Mouse (Mus musculus) adrenal gland, adult (tissue): Measurements from ENCODE around the gene Nrf1.

ENCODE experiments used
- DNase-seq, 2 experiments: peaks; one replicate each; pipeline ENCODE4 v3.0.0; 2022 to 2023; ENCODE audit warnings: low spot score in 1 of 2; ENCODE audit not compliant: inconsistent age in 2 of 2

The Nrf1 gene

DNA sequence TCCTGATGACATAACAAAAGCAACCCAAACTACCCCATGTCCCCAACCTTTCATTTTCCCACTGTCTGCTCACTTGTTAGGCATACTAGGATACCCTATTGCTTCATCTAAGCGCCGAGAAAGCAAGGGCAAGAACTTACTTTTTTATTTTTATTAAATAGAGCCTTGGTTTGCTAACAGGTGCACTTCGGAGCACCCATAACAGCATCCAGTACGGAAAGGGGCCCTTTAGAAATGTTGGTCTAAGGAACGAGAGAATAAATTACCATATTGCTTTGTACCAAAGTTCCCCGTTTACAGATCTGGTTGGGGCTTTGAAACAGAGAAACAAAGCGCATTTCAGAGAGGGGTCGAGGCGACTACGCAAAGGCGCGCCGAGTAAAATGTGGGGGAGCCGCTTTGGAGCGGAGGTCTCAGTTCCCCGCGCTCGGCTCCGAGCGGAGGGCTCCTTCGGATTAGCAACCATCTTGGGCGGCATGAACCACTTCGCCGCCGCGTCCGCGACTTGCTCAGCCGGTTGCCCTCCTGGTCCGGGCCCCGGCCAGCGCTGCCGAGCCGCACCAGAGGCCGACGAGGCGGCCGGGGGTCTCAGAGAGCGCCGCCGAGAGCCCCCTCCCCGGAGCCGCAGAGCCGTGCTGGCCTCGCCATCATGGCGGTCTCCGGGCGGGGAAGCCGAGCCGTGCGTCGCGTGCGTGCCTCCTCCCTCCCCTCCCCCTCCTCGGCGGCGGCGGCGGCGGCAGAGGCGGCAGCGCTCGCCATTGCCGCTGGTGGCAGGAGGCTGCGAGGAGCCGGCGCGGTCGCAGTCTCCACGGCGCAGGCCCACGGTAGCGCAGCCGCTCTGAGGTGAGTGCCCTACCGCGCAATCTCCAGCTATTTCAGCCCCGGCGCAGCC lies at the start of gene Nrf1:
Gene Nrf1, plus strand, starts transcription at position 718 of the 892 bp plus-strand sequence.
- peak; percentile 94 to 97 for DNase-seq

DNA sequence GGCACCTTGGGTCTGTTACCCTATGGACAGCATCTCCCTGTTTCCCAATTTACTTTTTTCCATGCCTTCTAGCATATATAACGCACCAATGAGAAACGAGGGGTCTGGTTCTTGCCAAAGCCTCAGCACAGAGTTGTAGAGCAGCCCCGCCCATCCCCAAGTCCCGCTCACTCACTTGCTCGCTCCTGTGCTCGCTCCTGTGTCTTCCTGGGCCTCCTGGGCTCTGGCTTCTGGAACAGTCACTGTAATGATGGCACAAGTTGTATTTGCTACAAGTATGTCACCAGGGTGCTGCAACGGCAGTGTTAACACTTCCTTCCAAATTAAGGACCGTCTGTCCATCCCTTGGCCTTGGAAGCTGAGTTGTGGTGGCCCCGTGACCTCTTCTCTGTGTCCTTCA lies 49.6 kb upstream of the Nrf1 start:
- peak in 1 of 2 experiments; percentile 54 for DNase-seq

DNA sequence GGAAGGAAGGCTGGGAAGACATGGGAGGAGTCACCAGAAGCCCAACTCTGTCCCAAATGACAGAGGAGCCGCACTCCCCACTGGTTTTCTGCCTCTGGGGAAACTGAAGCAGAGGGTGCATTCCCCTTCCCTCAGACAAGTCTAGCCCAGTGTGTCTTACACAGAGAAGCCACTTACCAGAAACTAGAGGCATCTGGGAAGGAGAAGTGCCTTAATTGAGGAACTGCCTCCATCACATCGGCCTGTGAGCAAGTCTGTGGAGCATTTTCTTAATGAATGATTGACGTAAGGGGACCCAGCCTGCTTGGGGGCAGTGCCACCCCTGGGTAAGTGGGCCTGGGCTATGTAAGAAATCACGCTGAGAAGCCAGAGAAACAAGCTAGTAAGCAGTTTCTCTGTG lies 49.0 kb upstream of the Nrf1 start:
- no peak for DNase-seq

DNA sequence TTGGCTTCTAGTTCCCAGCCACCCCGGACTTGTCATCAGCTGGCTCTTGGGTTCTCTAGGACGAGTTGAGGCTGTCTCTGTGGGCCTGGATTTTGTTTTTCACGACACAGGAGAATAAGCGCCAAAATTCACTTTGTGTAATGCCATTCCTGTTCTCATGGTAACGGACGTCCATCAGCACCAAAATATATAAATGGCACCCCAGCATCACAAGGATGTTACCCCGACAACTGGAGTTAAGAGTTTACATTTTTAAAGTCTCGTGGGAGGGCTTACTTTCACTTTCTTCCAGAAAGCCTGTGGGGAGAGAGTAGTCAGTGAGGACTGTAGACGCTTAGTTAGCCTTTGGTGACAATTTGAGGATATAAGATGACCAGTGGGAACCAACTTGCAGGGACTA lies 45.2 kb upstream of the Nrf1 start:
- DNase-seq: no peak

DNA sequence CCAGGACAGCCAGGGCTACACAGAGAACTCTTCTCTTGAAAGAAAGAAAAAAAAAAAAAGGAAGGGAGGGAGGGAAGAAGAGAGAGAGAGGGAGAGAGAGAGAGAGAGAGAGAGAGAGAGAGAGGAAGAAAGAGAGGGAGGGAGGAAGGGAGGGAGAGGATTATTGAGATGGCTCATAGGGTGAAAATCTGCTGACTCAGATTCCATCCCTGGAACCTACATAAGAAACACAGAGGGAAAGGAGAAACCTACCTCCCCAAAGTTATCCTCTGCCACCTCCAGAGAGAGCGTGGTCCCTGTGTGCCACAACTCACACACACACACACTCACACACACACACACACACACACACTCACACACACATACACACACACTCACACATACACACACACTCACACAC lies 41.9 kb upstream of the Nrf1 start:
- DNase-seq: no peak

DNA sequence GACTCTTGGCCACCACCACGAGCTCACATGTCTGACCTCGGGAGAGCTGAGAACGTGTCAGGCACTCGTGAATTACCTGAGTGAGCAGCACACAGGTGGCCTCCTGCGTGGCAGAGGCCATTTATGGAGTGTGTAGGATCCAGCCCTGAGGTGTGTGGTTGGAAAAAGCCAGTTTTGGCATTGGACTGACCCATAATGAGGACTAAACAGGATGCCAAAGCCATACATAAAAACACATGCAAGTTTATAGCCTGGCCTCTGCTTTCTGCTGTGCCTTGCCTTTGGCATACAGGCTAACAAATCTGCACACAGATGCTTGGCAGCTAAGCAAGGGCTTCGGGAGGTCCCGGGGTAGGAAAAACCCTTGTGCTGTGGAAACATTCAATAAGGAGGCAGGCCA lies 38.6 kb upstream of the Nrf1 start:
- DNase-seq: no peak

DNA sequence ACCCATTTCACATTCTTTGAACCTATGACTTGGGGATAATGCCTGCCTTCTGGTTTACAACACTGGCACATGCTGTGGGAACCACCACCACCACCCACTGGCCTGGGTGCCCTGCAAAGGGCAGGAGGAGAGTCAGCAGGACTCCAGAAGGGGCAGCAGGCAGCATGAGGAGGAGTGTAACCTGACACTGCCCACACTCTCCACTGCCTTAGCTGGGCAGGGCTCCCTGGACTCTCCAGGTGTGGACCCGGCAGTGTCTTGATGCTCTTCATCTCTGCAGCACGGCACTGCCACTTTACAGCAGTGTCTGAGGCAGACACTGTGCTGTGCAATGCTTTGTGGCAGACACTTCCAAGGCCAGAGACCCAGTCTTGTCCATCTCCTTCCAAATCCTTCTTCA lies 34.3 kb upstream of the Nrf1 start:
- DNase-seq: no peak

DNA sequence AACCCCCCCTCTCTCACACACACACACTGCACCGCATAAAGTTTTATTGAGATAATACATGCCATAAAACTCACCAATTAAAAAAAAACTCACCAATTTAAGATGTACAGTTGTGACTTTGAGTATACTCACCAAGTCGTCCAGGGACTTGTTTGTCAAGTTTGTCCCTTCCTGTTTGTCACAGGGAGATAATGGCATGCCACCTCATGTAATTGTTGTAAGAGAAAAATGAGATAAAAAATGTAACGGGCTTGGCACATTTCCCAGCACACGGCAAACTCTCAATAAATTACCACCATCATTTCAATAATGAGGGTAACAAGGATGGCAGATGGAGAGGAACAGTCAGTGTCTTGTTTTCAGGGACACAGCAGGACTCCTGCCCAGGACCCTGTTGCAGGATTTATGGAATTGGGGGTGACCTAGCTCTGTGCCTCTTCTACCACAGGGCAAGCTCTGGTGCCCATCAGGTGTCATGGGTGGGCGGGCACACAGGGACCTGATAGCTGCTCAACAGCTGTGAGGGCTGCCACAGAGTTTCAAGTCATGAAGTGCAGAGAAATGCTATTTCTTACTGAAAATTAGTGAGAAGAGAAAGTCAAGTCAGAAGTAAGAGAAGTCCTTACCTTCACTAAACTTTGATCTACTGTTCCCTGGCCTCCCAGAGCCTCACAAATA lies 33.5 kb upstream of the Nrf1 start:
- no peak for DNase-seq

DNA sequence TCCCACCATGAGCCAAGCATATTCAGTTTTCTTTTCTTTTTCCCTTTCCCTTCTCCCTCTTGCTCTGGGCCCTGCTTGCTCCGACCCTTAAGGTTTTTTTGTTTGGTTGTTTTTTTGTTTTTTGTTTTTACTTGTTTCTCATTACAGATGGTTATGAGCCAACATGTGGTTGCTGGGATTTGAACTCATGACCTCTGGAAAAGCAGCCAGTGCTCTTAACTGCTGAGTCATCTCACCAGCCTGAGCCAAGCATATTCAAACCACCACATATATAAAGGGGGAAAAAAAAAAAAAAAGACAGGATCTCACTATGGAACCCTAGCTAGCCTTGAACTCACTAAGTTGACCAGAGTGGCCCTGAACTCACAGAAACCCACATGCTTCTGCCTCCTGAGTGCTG lies 26.5 kb upstream of the Nrf1 start:
- peak in 1 of 2 experiments; percentile 16 for DNase-seq

DNA sequence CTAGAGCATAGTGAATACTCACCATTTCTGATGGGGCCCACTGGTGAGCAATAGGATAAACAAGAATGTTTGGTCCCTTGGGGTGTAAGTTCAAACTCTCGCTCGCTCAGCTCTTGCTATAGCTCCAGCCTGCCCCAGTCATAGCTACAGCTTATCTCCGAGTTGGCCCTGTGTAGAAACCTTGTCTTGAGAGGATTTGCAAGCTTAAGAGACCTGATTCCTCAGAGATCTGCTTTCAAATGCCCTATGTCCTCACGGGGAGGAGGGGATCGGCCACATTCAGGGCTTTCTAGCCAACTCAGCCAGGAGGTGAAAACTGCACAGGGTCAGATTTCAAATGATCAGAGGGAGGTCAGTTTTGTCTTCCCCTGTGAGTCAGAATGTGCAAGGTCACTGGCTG lies 26.1 kb upstream of the Nrf1 start:
- peak; percentile 73 to 92 for DNase-seq

DNA sequence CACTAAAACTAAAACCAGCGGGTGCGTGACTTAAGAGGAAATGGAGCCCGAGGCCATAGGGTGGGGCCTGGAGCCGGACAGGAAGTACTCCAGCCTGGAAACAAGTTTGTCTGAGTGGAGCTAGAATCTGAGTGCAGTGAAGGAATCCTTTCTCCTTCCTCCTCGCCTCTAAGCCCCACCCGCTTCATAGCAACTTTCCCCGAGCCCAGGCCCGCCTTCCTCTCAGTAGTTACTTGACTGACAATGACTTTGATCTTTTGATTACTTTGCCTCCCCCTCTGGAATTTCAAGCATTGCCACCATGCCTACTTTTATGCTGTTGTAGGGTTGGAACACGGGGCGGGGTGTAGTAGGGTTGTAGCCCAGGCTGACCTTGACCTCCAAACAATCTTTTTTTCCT lies 21.0 kb upstream of the Nrf1 start:
- peak; percentile 49 to 78 for DNase-seq

DNA sequence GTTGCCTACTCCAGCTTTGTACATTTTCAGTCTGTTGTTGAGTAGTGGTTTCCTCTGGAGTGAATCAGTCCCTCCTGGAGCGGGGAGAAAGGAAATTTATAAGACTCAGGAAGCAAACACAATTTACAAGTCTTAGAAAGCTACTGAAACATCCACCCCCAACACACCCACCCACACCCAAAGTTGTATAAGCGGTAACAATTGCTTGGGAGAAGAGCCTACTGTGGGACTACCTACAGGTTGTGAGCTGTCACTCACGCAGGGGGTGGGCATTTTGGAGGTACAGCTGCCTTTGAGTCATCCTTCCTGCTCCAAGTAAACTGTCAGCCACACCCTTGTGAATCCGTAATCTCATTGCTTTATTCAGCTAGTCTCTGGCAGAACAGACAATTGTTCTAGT lies 19.4 kb upstream of the Nrf1 start:
- no peak for DNase-seq

DNA sequence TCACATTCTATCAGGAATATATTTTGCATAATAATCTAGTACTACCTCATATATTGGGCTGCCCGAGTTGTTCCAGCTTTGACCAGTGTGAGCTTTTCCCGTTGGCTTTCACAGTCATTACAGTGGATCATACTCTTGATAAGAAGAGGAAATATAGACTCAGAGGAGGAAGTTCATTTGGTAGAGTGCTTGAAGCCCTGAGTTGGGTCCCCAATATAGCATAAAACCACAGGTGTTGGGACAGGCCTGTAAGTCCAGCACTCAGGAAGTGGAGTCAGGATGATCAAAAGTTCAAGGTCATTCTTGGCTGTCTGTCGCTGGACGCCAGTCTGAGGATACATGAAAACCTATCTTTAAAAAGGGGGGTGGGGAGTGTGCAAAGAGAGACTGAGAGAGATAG lies 12.7 kb upstream of the Nrf1 start:
- DNase-seq: no peak

DNA sequence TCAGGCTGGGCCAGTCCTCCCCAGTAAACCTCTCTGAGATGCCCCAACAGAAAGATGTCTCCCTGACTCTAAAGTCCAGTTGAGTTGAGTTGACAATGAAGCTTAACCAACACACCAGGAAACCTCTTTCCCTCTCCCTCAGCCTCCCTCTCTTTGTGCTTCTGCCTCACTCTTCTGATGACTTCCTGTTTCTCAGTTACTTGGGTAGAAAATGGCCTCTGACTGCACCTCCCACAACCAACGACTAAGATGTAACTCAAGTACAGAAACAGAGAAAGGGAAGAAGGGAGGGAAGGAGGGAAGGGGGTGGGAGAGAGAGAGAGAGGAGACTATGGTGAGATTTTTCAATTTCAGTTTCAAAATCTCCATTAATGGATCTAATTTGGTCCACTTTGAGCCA lies 6.3 kb upstream of the Nrf1 start:
- no peak for DNase-seq

DNA sequence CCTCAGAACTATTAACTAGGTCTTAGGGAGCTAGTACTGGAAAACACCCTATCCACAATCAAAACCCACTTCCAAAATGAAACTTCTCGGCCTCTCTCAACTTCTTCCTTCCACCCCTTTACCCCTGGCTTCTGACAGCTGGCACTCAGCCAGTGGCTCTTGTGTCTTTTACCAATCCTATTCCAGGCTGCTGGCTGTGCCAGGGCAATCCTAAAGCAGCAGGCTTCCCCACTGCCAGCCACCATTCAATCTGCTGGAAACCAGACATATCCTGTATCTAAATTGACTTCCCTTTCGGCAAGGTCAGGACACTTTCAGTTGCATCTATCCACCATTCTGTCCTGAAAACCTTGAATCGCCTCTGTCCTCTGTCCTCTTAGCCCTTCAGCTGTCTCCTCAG lies 5.3 kb upstream of the Nrf1 start:
- DNase-seq: no peak

DNA sequence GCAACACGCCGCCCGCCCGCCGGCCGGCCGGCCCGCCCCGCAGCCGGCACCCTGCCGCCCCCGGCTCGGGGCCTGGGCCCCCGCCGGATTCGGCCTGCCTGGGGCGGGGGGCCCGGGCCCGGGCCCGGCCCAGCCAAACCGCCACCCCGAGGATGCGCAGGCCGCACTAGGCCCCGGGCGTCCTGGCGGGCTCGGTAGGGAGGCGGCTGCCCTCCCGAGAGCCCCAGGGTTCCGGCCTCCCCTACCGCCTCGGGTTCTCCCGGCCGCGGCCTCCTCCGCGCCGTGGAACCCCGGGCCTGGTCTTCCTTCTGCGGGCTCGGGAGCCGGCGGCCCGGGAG lies 344 bp downstream of the Nrf1 start:
- no peak for DNase-seq

DNA sequence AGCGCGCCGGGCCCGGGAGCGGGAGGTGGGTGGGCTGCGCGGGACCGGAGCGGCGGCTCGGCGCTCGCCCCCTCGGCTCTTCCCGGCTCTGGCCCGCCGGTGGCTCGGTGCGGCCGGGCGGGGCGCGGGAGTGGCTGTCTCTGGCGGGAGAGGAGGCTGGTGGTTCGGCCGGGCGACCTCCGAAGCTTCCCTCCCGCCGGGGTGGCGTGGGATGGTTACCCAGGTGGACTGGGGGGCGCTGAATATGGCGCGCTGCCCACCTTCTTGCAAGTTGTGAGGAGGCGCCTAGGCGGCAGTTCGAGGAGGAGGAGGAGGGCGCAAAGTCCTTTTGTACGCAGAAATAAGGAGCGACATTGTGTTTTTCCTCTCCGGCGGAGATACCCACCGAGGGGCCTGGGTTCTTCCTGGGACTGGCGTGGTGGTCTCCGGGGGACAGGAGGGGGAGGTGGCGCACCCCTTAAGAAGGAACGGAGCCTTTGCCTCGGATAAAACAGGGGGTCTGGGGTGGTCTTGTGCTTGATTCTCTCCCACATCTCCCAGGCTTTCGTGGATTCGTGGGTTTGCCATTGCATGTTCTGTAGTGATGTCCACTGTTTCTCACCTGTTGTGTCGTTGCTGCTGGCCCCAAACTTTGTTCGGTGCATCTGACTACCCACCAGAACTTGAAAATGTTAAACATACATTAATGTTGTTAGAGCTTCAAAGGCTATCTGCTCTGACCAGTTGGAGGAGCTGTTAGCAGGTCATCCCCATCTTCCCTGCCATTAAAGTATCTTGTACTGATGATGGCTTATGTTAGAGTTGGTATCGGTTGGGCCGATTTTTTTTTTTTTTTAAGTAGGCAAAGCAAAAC lies 939 bp downstream of the Nrf1 start:
- DNase-seq: peak; percentile 73 to 86

DNA sequence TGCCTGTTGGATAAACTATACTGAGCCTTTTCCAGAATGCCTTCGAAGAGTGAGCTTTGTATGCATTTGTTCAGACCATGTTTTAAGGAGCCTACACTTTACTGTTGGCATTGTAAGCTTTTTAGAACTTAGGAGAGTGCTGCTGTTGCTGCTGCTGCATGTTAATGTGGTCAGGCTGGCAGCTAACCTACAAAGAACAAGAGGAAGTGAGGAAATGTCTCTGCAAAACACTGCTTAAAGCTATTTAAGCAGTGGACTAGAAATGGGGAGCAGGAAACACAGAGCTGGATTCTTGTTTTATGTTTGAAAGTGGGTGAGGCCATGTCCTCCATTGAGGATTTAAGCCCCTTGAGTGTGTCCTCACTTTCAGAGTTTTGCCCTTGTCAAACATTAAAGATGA lies 5.3 kb downstream of the Nrf1 start:
- no peak for DNase-seq

DNA sequence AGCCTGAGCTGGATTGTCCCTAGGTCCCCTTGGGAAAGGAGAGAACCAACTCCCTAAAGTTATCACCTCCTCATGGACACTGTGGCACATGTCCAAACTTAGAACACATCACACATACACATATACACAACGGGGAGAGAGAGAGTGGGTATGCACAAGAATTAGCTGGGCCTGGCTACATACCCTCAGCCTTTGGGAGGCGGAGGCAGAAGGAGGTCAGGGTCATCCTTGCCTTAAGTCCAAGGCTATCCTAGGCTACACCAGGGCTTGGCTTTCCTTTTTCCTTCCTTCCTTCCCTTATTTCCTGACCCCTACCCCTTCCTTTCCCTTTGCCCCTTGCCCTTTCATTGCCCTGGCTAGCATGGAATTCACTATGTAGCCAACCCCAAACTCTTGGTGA lies 14.8 kb downstream of the Nrf1 start:
- DNase-seq: no peak

DNA sequence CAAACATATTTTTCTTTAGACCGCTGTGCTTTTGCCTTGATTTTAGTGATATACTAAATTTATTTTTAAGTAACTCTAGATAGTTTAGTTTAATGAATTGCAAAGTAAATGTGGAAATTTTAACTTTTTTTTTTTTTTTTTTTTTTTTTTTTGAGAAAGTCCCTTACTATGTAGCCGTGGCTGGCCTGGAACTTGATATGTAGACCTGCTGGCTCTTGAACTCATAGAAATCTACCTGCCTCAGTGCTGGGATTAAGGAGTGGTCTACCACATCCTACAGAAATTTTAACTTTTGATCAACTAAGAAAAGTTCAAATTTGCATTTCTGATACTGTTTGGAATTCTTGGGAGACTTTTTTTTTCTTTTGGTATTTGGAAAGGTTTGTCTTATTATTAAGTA lies 17.6 kb downstream of the Nrf1 start:
- no peak for DNase-seq

DNA sequence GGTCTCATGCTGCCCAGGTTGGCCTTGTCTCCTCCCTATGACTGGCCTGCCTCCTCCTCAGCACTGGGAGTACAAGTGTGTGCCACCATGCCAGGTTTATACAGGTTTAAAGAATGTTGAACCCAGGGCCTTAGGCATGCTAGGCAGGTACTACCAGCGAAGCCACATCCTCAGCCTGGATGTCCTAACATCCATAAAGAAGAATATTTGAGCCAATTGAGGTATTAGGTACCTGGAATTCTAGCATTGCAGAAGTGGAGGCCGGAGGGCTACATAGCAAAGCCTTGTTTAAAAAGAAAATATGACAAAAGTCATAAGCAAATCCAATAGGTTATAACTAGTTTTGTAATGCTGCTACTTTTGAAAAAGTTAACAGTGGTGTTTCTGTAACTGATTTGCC lies 19.0 kb downstream of the Nrf1 start:
- no peak for DNase-seq

DNA sequence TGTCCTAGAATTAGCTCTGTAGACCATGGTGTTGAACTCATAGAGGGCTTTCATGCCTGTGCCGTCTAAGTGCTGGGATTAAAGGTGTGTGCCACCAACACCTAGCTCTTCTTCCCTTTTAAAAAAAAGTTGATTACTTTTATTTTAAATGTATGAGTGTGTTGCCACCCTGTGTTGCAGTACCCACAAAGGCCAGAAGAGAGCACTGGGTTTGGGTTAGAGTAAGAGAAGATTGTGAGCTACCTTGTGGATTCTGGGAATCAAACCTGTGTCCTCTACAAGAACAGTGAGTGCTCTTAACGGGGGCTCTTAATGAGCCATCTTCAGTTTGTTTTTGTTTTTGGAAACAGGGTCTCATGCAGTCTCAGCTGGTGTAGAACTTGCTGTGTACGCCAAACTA lies 24.7 kb downstream of the Nrf1 start:
- no peak for DNase-seq
